Mouse (Mus musculus) inflammation-experienced regulatory T-cells, adult 6 months (primary cell): ENCODE measurements around the gene Zfp423. TPM values are rescaled to one million over a fixed set of nuclear protein-coding genes. Genes with fewer than 3 reads are reported as not detected.

Experiments used
- ATAC-seq: one replicate; pipeline ENCODE4 v1.8.0; 2017
- polyA plus RNA-seq, 3 experiments: library from polyadenylated mRNA; unstranded; fragments of 100-300 nt; shearing (Covaris generic); gene quantifications; one replicate each; pipeline ENCODE4 v1.2.1; 2017

Gene Zfp423
- polyA plus RNA-seq, 3 experiments from 2014 or later, result 0.42 TPM; not detected in 2

DNA sequence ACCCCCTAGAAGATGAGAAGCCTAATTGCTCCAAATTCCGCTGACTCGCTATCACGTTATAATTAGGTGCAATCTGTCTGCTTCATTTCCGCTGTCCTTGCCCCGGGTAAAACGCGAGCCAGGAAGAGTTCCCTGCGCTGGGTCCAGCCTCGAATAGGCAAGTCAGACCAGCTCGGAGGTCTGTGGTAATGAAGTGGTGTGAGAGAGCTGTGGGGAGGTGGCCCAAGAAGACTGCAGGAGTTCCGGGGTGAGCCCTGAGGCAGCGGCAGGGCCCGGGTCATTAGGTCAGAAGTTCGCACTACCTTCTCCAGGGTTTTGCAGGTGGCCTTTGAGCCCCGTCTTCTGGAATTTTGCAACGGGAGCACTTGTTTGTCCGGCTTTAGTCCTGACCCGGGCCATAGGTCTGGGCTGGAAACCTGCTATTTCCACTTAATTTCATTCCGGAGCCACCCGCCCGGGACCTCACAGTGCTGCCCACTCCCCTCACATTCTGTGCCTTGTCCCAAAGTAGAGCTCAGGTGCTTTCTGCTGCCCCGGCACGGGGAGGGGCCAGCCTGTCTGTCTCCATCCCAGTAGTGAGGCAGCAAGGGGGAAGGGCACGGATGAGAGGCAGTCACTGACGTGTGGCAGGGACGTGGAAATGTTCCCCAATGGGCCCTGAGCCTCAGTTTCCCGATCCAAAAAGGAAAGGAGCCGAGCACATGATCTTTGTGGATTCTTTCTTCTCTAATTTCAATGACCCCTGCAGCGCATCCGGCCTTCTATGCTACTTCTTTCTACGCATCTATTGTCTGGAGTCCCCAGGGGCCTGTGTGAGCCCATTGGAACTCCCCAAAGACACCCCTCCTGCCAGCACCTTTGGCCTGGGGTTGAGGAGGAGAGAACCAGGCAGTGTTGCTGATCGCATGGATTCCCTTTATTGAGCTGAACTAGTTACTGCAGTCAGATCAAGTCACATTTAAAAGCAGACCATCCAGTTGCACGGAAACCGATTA lies 298.2 kb downstream of the Zfp423 start:
- ATAC-seq, result no peak

GRCm38 (mm10) chr8:87660029-87660915 lies 299.1 kb downstream of the Zfp423 start:
- no peak for ATAC-seq

DNA sequence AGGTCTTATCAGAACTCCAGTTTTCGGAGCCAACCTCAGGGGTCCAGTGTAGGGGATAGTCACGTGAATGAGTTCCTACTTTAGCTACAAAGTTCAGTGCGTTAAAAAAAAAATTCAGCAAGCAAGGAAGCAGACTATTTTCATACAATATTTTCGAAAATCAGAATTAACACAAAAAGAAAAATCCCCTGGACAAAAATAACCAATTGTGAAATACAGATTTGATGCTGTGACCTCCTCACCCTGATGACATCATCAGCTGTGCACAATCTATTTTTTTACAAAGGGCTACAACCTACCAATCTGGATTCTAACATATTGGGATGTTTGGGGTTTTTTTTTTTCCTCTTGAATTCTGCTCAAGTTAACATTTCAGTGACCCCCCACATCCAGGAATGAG lies 301.9 kb downstream of the Zfp423 start:
- no peak for ATAC-seq

DNA sequence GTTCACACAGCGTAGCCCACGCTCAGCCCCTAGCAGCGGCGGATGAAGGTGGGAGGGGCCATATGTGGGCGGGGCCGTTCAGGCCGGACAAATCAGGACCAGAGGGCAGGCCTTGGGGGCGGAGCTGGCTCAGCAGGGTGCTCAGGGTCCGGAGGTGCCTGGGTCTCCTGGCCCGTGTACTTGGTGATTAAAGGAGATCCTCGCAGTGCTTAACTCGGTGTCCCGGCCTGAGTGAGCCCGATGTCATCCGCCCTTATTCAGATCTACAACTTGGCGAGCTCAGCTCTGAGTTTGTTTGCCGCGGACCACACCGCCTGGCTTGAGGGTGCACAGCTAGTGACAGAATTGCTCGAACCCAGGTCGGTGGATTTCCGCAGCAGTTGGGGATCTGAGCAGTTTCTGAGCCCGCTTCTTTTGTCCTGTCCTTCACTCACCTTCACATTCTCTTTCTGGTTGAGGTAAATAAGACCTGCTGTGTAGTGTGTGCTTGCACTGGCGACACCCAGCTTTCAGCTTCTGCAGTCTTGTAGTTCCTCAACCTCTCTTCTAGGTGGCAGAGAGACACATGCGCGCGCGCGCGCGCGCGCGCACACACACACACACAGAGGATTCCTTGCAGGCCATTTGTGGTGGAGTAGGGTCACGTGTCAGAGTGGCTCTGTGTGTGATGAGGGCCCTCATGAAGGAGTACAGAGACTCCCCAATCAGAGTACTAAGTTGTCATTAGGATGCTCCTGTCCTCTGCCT lies 302.7 kb downstream of the Zfp423 start:
- no peak for ATAC-seq

- no peak for ATAC-seq
Measured at GRCm38 (mm10) chr8:87655946-87656345, 303.4 kb downstream of the Zfp423 start.

- ATAC-seq, result no peak
Measured at GRCm38 (mm10) chr8:87647781-87648180, 311.6 kb downstream of the Zfp423 start.

DNA sequence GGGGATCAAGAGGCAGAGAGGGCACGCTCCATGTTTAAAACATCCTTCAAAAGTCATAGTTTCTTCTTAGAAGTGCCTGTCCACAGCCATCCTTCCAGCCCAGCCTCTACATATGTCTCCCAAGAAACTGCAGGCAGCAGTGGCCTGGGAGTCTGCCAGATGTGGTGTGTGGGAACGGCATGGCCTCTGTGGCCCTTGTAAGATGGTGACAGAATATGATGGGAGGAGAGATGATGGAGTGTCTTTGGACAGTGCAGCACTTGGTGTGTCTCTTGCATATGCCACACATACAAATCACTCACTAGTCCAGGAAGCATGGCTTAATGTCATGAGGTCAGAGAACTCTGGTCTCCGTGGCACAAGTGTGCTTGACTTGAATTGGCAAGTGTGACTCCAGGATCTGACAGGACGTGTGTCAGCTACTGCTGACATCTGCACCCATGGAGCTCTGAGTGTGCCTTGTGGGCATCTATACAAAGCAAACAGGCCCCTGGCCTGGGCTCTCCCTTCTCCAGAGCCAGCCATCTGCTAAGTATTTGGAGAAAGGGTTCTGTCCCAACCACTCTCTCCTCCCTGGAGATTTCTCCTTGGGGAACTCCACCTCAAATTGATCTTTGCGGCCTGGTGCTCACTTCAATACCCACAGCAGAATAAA lies 313.4 kb downstream of the Zfp423 start:
- ATAC-seq, result no peak

DNA sequence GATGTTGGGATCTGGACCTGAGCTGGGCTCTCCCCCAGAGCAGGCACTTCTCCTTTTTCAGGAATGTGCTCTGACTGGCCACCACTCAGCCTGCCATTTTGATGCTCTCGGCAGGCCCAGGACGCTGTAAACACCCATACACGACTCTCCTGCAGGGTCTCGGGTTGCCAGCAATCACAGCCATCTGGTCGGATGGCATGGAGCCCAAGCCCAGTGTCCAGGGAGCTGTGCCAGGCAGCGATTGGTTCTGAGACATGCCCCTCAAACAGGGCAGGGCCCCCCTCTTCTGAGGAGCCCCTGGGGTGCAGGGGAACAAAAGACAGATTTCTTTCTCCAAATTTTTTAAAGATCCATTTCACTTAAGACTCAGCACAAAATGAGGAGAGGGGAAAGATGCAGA lies 314.0 kb downstream of the Zfp423 start:
- ATAC-seq, result no peak

DNA sequence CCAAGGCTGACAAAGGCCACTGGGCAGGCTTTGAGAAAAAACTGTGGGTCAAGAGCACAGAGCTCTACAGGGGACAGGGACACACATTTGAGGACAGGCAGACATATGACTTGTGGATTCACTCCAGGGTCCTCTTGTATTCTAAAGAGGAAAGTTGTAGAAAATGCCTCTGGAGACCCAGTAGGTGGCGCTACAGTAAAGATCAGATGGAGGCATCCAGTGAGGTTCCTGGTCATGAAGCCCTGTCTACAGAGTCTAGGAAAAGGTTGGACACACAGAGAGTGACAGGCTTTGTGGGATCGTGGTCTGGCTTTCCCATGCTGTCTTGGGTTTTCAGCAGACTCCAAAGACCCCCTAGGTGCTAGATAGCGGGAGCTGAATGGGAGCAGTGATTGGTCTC lies 318.5 kb downstream of the Zfp423 start:
- ATAC-seq, result no peak

GRCm38 (mm10) chr8:87636226-87636742 lies 323.1 kb downstream of the Zfp423 start:
- no peak for ATAC-seq

DNA sequence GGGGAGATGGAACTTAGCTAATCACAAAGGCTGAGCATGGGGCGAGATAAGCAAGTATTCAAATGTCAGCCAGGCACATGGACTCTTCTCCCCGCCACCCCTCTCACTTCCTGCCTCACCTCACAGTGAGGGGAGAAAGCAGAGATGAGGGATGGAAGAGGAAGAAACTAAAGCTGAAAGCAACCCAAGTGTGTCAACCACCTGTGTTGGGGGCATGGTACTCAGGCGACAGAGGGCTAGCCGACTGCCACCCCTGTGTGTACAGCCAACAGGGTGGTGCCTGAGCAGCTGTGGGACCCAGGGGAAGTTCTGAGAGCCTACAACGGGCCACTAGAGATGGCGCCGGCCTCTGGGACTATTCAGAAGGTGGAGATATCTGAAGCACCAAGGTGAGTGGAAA lies 327.6 kb downstream of the Zfp423 start:
- no peak for ATAC-seq

DNA sequence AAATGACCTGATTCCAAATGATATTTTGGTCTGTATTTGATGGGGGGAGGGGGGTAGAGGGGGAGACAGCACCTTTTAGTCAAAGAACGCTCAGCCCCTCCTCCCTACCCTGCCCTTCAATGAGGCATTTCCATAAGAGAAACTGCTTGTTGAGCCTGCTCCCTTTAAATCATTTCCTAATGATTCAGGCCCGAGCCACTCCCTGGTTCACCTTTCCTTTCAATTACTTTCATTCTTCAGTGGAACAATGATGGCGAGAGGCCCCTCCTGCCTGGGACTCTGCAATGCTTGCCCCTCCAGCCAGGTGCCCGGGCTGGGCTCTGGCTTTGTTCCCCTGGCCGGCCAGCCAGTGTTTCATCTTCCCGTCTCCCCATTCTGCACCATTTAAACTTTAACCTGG lies 329.7 kb downstream of the Zfp423 start:
- no peak for ATAC-seq

DNA sequence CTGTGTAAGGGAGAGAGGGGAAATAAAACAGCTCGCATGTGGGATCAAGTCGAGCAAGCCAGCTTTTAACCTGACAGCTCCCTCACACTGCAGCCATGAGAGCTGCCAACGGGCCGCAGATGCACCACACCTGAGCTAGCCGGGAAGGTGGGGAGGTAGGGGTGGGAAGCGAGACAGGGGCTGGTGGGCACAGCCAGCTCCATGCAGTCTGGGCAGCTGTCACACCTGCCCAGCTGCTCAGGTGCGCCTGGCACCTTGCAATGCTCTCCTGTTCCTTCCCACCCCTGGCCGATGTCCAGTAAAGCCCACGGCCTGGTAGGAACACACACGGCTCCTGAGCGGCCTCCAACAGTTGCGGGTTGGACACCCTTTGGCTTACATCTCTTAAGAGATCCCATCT lies 338.2 kb downstream of the Zfp423 start:
- no peak for ATAC-seq

- ATAC-seq, result no peak
Measured at GRCm38 (mm10) chr8:87620225-87620624, 339.2 kb downstream of the Zfp423 start.

DNA sequence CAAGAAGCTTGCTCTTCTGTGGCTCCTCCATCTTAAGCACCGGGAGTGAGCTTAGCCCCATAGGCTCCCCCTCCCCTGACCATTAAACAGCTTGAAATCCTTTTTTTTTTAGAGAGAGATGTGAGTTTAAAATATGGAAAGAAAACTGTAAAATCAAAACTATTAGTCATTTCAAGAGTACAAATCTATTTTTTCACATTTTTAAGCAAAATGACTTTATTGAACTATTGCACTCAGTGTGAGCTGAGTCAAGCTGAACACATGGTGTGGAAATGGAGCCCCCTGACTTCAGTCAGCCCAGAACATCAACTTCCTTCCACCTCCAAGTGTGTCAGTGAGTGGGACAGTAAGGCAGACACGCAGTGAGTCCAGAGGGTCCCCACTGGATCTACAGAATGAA lies 339.9 kb downstream of the Zfp423 start:
- ATAC-seq, result no peak

DNA sequence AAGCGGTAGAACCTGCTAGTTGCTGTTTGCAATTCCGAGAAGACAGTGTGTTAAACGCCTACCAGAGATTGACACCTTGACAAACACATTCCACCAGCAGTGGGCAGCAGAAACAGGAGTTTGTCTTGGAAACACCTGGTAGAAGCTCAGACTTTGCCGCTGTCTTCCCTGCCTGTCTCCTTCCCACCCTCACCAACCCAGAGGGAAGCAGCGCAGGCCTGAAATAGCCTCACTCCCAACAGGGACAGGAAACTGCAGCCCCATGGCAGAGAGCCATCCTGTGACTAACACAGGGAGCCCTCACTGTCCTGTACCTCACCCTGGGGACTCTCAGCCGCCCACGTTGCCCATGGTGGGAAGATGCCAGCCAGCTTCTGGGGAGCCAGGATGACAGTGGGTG lies 340.3 kb downstream of the Zfp423 start:
- no peak for ATAC-seq

DNA sequence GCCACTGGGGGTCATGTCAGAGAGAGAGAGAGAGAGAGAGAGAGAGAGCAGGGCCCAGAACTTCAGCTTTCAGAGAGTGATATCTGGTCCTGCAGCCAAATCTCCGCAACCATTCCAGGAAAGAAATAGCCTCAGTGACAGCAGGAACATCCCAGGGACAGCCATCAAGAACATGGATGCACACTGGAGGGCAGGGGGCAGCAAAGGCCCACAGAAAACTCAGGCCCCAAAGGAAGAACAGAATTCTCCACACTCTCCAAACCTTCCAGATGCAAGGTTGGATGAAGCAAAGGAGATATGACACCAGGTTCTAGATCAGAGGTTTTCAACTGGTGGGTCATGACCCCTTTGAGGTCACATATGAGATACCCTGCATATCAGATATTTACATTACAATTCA lies 345.7 kb downstream of the Zfp423 start:
- no peak for ATAC-seq
